Mouse (Mus musculus): ENCODE data around the gene Prss43. TPM values are rescaled to one million over a fixed set of nuclear protein-coding genes. Genes with fewer than 3 reads are reported as not detected.

Prss43 gene
- total RNA-seq, 2 experiments from 2014 or later, result not detected

Other genes starting within 250 kb of the Prss43 start
- 2.0 and 4.3 TPM in 2 replicates for gene Nradd, start 202.2 kb upstream of the Prss43 start, total RNA-seq (2015)
- 1.9 and 2.2 TPM in 2 replicates for gene Nradd, start 202.2 kb upstream of the Prss43 start, total RNA-seq (2017)
- 20.1 and 24.1 TPM in 2 replicates for gene Nbeal2, start 172.5 kb upstream of the Prss43 start, total RNA-seq (2015)
- gene Nbeal2, start 172.5 kb upstream of the Prss43 start, total RNA-seq (2017), result 10.3 and 19.3 TPM in 2 replicates
- 98.7 and 112 TPM in 2 replicates for gene Ccdc12, start 170.2 kb upstream of the Prss43 start, total RNA-seq (2015)
- gene Ccdc12, start 170.2 kb upstream of the Prss43 start, total RNA-seq (2017), result 75.3 and 92.6 TPM in 2 replicates
- gene Myl3, start 84.8 kb upstream of the Prss43 start, total RNA-seq (2015), result not detected in 2 replicates
- not detected in 2 replicates for gene Myl3, start 84.8 kb upstream of the Prss43 start, total RNA-seq (2017)
- gene Pth1r, start 79.5 kb upstream of the Prss43 start, total RNA-seq (2015), result 0.15 TPM in 1 of 2 replicates, not detected in the other
- 0.92 TPM in 1 of 2 replicates, not detected in the other for gene Pth1r, start 79.5 kb upstream of the Prss43 start, total RNA-seq (2017)
- gene Prss42, start 28.5 kb upstream of the Prss43 start, total RNA-seq (2015), result not detected in 2 replicates
- gene Prss42, start 28.5 kb upstream of the Prss43 start, total RNA-seq (2017), result not detected in 2 replicates
- not detected in 2 replicates for gene Prss44, start 12.7 kb upstream of the Prss43 start, total RNA-seq (2015)
- not detected in 2 replicates for gene Prss44, start 12.7 kb upstream of the Prss43 start, total RNA-seq (2017)
- gene Prss45, start 7.9 kb downstream of the Prss43 start, total RNA-seq (2015), result not detected in 2 replicates
- gene Prss45, start 7.9 kb downstream of the Prss43 start, total RNA-seq (2017), result not detected in 2 replicates
- gene Prss46, start 17.8 kb downstream of the Prss43 start, total RNA-seq (2015), result not detected in 2 replicates
- not detected in 2 replicates for gene Prss46, start 17.8 kb downstream of the Prss43 start, total RNA-seq (2017)
- gene Prss50, start 31.3 kb downstream of the Prss43 start, total RNA-seq (2015), result 2.3 and 10.4 TPM in 2 replicates
- 1.4 and 1.6 TPM in 2 replicates for gene Prss50, start 31.3 kb downstream of the Prss43 start, total RNA-seq (2017)
- 0.07 and 0.44 TPM in 2 replicates for gene Als2cl, start 53.2 kb downstream of the Prss43 start, total RNA-seq (2015)
- 0.08 and 0.20 TPM in 2 replicates for gene Als2cl, start 53.2 kb downstream of the Prss43 start, total RNA-seq (2017)
- not detected in 2 replicates for gene Tmie, start 53.4 kb downstream of the Prss43 start, total RNA-seq (2015)
- gene Tmie, start 53.4 kb downstream of the Prss43 start, total RNA-seq (2017), result not detected in 2 replicates
- not detected in 2 replicates for gene Fam240a, start 90.2 kb downstream of the Prss43 start, total RNA-seq (2015)
- gene Fam240a, start 90.2 kb downstream of the Prss43 start, total RNA-seq (2017), result not detected in 2 replicates
- gene Tdgf1, start 119.5 kb downstream of the Prss43 start, total RNA-seq (2015), result not detected in 2 replicates
- gene Tdgf1, start 119.5 kb downstream of the Prss43 start, total RNA-seq (2017), result not detected in 2 replicates
- 0.35 TPM in 1 of 2 replicates, not detected in the other for gene Lrrc2, start 124.9 kb downstream of the Prss43 start, total RNA-seq (2015)
- gene Lrrc2, start 124.9 kb downstream of the Prss43 start, total RNA-seq (2017), result not detected in 2 replicates
- not detected in 2 replicates for gene Rtp3, start 163.9 kb downstream of the Prss43 start, total RNA-seq (2015)
- not detected in 2 replicates for gene Rtp3, start 163.9 kb downstream of the Prss43 start, total RNA-seq (2017)
- gene Ltf, start 192.6 kb downstream of the Prss43 start, total RNA-seq (2015), result 147 and 161 TPM in 2 replicates
- 168 and 196 TPM in 2 replicates for gene Ltf, start 192.6 kb downstream of the Prss43 start, total RNA-seq (2017)
- 2.9 and 4.1 TPM in 2 replicates for gene Ccrl2, start 230.8 kb downstream of the Prss43 start, total RNA-seq (2015)
- 3.9 and 8.9 TPM in 2 replicates for gene Ccrl2, start 230.8 kb downstream of the Prss43 start, total RNA-seq (2017)